7 mouse cellular contexts compared by ENCODE assay signal in the genomic region with DNA sequence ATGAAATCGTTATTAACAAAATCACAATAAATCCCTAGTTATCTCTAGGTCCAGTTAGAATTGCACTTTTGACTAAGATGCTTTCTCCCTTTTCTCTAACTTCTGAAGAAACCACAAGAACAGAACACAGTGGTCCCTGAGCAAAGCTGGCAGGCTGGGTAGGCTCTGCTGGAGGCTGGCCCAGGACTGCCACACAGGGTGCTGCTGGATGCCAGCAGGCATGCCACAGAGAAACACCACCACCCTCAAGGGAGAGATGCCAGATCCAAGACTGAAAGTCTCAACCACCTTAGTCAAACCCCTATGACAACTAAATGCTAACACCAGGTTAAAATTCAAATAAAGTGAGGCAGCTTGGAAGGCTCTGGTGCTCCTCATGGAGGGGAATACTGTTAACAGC. TPM values are rescaled to one million over a fixed set of nuclear protein-coding genes. Genes with fewer than 3 reads are reported as not detected.
A peak's percentile ranks its signal among the peaks of the same experiment; 100 is the strongest.
DNase-seq lines count a peak whose midpoint lies in the region; ATAC-seq and TF ChIP-seq lines count a peak whose summit lies in the region.

No protein-coding gene starts in this region.

- no peak for ATAC-seq in hindbrain, embryonic 11.5 days (ENCODE audit: low FRiP score)

- no peaks in the 10 kb centered on the region for H3K36me3 ChIP-seq in hindbrain, embryonic 11.5 days (ENCODE audit: control insufficient read depth, insufficient read depth, low read length)

- H3K9ac ChIP-seq in hindbrain, embryonic 11.5 days (ENCODE audit: low read depth, low read length), result no peak overlapping the region

- no peaks in the 10 kb centered on the region for H3K27me3 ChIP-seq in hindbrain, embryonic 11.5 days (ENCODE audit: control insufficient read depth, insufficient read depth, low read length)

- no peak overlapping the region for H3K4me3 ChIP-seq in olfactory bulb, adult 2 months (ENCODE audit: insufficient read depth, low read depth, low read length)
- no peak overlapping the region for H3K4me3 ChIP-seq in hindbrain, embryonic 11.5 days (ENCODE audit: low read depth, low read length)

- TF ChIP-seq POLR2A in olfactory bulb, adult 2 months (IDR thresholded peaks at IDR 0.05; ENCODE audit: insufficient read depth, low read depth, low read length), result no peak

- intact Hi-C loops in left cerebral cortex, postnatal 4 days (cut with DNase I), result no loop called here

- no peak overlapping the region for H3K4me2 ChIP-seq in hindbrain, embryonic 11.5 days (replicated peaks; ENCODE audit: low read depth, low read length)

- DNase-seq in left cerebral cortex, adult 18-20 months (ENCODE audit: low spot score in 2 of 2), result peak; percentile 44 to 57
- no peak for DNase-seq in left cerebral cortex, postnatal 4 days
- DNase-seq in cerebellum, adult 18-20 months, result peak; percentile 62 to 63
- DNase-seq in gastrocnemius, postnatal 10 days, result peak; percentile 21
- DNase-seq in hindbrain, embryonic 11.5 days (ENCODE audit: low spot score), result no peak
- no peak for DNase-seq in lung, postnatal 4 days

- no peak for TF ChIP-seq CTCF in olfactory bulb, adult 2 months (IDR thresholded peaks at IDR 0.05; ENCODE audit: insufficient read depth, low read depth, low read length)

- H3K9me3 ChIP-seq in hindbrain, embryonic 11.5 days (ENCODE audit: control insufficient read depth, low read length), result no peaks in the 10 kb centered on the region

- peaks cover 26% of the 10 kb centered on the region for H3K4me1 ChIP-seq in olfactory bulb, adult 2 months (ENCODE audit: control insufficient read depth, insufficient read depth, low read length)
- H3K4me1 ChIP-seq in hindbrain, embryonic 11.5 days (replicated peaks; ENCODE audit: control insufficient read depth, insufficient read depth, low read length), result no peaks in the 10 kb centered on the region

- peak overlapping the region; percentile 68 for H3K27ac ChIP-seq in olfactory bulb, adult 2 months (ENCODE audit: insufficient read depth, low read depth, low read length)
- H3K27ac ChIP-seq in hindbrain, embryonic 11.5 days (ENCODE audit: low read depth, low read length), result no peak overlapping the region

- 58% methylated on average over 1 of the region's 1 CpGs for WGBS in olfactory bulb, adult 2 months
- 80% methylated on average over 1 of the region's 1 CpGs for WGBS in hindbrain, embryonic 11.5 days

RNA-seq across cellular contexts. Expression of a gene that starts 36.7 kb away (rescaled TPM):
- total RNA-seq in left cerebral cortex, adult 18-20 months (2021), result 100 to 1,000 TPM; 102 to 108 TPM
- total RNA-seq in left cerebral cortex, postnatal 4 days (2021), result 10 to 100 TPM; 50.7 to 53.7 TPM
- total RNA-seq in gastrocnemius, postnatal 10 days (2021), result 10 to 100 TPM; 47.7 to 50.8 TPM
- not detected in 2 replicates for polyA plus RNA-seq in olfactory bulb, adult 2 months (2012; ENCODE audit: insufficient read depth, insufficient read length, low replicate concordance, missing spikeins)
- polyA plus RNA-seq in hindbrain, embryonic 11.5 days (2014; fragmentation: Nextera tagmentation; extraction: Ambion mirVana), result 44.3 and 46.9 TPM in 2 replicates

Comparison
In these comparisons a context has a peak if more than half of its experiments do, and no peak if none do; other contexts are left out.
1. DNase-seq: peak in left cerebral cortex, adult 18-20 months (2 of 2), cerebellum, adult 18-20 months (2 of 2) and gastrocnemius, postnatal 10 days (single experiment); none in left cerebral cortex, postnatal 4 days (single experiment), hindbrain, embryonic 11.5 days (single experiment) and lung, postnatal 4 days (0 of 2).